In genomic region chr5:119053738-119054137, GRCm38 (mm10) we compare ENCODE assay signal across 15 mouse cellular contexts.
DNase-seq lines count a peak whose midpoint lies in the region; ATAC-seq lines count a peak whose summit lies in the region.
"Had no signal": no experiment of that assay in that cellular context is flagged by ENCODE, and none has a peak within 500 bp of the region (broad histone marks: within the 10 kb centered on the region; RNA-seq: fewer than 3 reads in every experiment).

No protein-coding gene starts in this region.

- 73% methylated on average over 8 of the region's 8 CpGs for WGBS in heart, embryonic 11.5 days (ENCODE audit: insufficient replicate concordance)
- WGBS in liver, embryonic 12.5 days (ENCODE audit: insufficient replicate concordance): 69% methylated on average over 8 of the region's 8 CpGs

- peak; percentile 89 for DNase-seq in heart, adult 11 months
- DNase-seq in liver (peak; percentile 15), R1 (ENCODE audit: low read depth, low spot score) (peak; percentile 52)
- DNase-seq in lung, postnatal 36 days: peak; percentile 14
- no peak for DNase-seq in embryo, embryonic 11 days
- no peak for DNase-seq in urinary bladder, postnatal 36 days (ENCODE audit: low spot score in 2 of 2)
- DNase-seq: heart, adult 18-20 months; layer of hippocampus, postnatal 36 days had no signal

- H3K4me2 ChIP-seq in heart, embryonic 11.5 days: no peak overlapping the region
- H3K4me2 ChIP-seq in liver, embryonic 12.5 days: no peak overlapping the region
- H3K4me2 ChIP-seq: hindbrain, embryonic 12.5 days; kidney, embryonic 15.5 days; limb, embryonic 15.5 days had no signal

- no peaks in the 10 kb centered on the region for H3K36me3 ChIP-seq in heart, embryonic 11.5 days (ENCODE audit: control insufficient read depth, insufficient read depth, low read length)
- H3K36me3 ChIP-seq in liver, embryonic 12.5 days: no peaks in the 10 kb centered on the region
- H3K36me3 ChIP-seq: hindbrain, embryonic 12.5 days; kidney, embryonic 15.5 days; limb, embryonic 15.5 days had no signal

- no peak overlapping the region for H3K4me3 ChIP-seq in heart, embryonic 11.5 days (ENCODE audit: low read depth, low read length)
- no peak overlapping the region for H3K4me3 ChIP-seq in liver, embryonic 12.5 days
- H3K4me3 ChIP-seq: hindbrain, embryonic 12.5 days; kidney, embryonic 15.5 days; limb, embryonic 15.5 days; megakaryocyte, embryonic 14.5 days; myocyte had no signal

- ATAC-seq in heart, embryonic 11.5 days (replicated peaks; ENCODE audit: insufficient number of reproducible peaks, low FRiP score, low TSS enrichment): no peak
- ATAC-seq in liver, embryonic 12.5 days: no peak

- H3K27ac ChIP-seq in heart, embryonic 11.5 days (ENCODE audit: low read depth, low read length): no peak overlapping the region
- H3K27ac ChIP-seq in liver, embryonic 12.5 days: no peak overlapping the region
- H3K27ac ChIP-seq: hindbrain, embryonic 12.5 days; kidney, embryonic 15.5 days; limb, embryonic 15.5 days had no signal

- H3K27me3 ChIP-seq in heart, embryonic 11.5 days (ENCODE audit: control insufficient read depth, insufficient read depth, low read length): peaks cover 5% of the 10 kb centered on the region; the same call in 1 of the 2 replicates
- 0 out of 2 replicates have a peak, but pooled peaks cover 7% of the 10 kb centered on the region for H3K27me3 ChIP-seq in liver, embryonic 12.5 days (replicated peaks)
- H3K27me3 ChIP-seq: megakaryocyte, embryonic 14.5 days had no signal

- H3K9me3 ChIP-seq in heart, embryonic 11.5 days (replicated peaks; ENCODE audit: control insufficient read depth, low read length): no peaks in the 10 kb centered on the region
- H3K9me3 ChIP-seq in liver, embryonic 12.5 days (replicated peaks): no peaks in the 10 kb centered on the region
- H3K9me3 ChIP-seq: hindbrain, embryonic 12.5 days; kidney, embryonic 15.5 days; limb, embryonic 15.5 days had no signal

- H3K9ac ChIP-seq in heart, embryonic 11.5 days (ENCODE audit: low read depth, low read length): no peak overlapping the region
- H3K9ac ChIP-seq in liver, embryonic 12.5 days: no peak overlapping the region
- H3K9ac ChIP-seq: hindbrain, embryonic 12.5 days; kidney, embryonic 15.5 days; limb, embryonic 15.5 days had no signal

- 0 out of 2 replicates have a peak, but pooled peaks cover 7% of the 10 kb centered on the region for H3K4me1 ChIP-seq in heart, embryonic 11.5 days (ENCODE audit: control insufficient read depth, insufficient read depth, low read length)
- H3K4me1 ChIP-seq in liver, embryonic 12.5 days: no peaks in the 10 kb centered on the region
- H3K4me1 ChIP-seq: megakaryocyte, embryonic 14.5 days had no signal

Comparison
In these comparisons a context has a peak if more than half of its experiments do, and no peak if none do; other contexts are left out.
1. DNase-seq: peak in heart, adult 11 months (single experiment), liver (single experiment), R1 (single experiment) and lung, postnatal 36 days (single experiment); none in embryo, embryonic 11 days (single experiment) and urinary bladder, postnatal 36 days (0 of 2).